Mouse (Mus musculus) bone marrow, adult 2 months (tissue): ENCODE measurements around the gene Slc8b1.

Experiments
- CTCF ChIP-seq: fragments of 200-500 bp; IDR thresholded peaks from 2 replicates; pipeline ENCODE4 v1.5.1; 2011; ENCODE audit warnings: low read length, control low read depth; ENCODE audit not compliant: control insufficient read depth, insufficient read depth
- POLR2A ChIP-seq: fragments of 200-500 bp; IDR thresholded peaks from 2 replicates; pipeline ENCODE4 v1.6.1; 2011; ENCODE audit warnings: low read depth, mild to moderate bottlenecking, control low read depth, low read length, borderline replicate concordance; ENCODE audit not compliant: control insufficient read depth

- TF ChIP-seq POLR2A (no peak), CTCF (no peak)
Observed at GRCm38 (mm10) chr5:120579898-120580626, 69.1 kb downstream of the Slc8b1 start.
